Mouse (Mus musculus) adrenal gland, postnatal 10 days (tissue): ENCODE data around the gene Mfsd2a. TPM values are rescaled to one million over a fixed set of nuclear protein-coding genes. Genes with fewer than 3 reads are reported as not detected.
"Not testable (repeated sequence)": the region's sequence is repeated elsewhere in the genome, so short reads cannot be mapped to it uniquely, and the experiment has no call there.

ENCODE experiments used
- DNase-seq: peaks from one replicate; pipeline ENCODE4 v3.0.0; 2021; ENCODE audit warnings: mixed read lengths
- long read RNA-seq, 2 experiments: library from polyadenylated mRNA; stranded (forward); transcript quantifications; one replicate each; pipeline ENCODE4 v2.0.0; 2021
- total RNA-seq, 2 experiments: library from RNA; stranded (reverse); gene quantifications; 2 replicates each; pipeline ENCODE4 v1.2.3; 2021

Gene Mfsd2a
- total RNA-seq, result 10 to 100 TPM in 1 of 2 experiments, under 1 TPM in 1; 0.58 to 19.2 TPM
- long read RNA-seq, experiment 1, transcript Mfsd2a-201 (14 exons, 2,151 nt), result major isoform, 10 of 19 reads
- long read RNA-seq, experiment 1, partial matches to known transcripts, result 4 of 19 reads
- long read RNA-seq, experiment 1, other reads (novel, unspliced or antisense), result 5 of 19 reads
- long read RNA-seq, experiment 2, result 0 reads

DNA sequence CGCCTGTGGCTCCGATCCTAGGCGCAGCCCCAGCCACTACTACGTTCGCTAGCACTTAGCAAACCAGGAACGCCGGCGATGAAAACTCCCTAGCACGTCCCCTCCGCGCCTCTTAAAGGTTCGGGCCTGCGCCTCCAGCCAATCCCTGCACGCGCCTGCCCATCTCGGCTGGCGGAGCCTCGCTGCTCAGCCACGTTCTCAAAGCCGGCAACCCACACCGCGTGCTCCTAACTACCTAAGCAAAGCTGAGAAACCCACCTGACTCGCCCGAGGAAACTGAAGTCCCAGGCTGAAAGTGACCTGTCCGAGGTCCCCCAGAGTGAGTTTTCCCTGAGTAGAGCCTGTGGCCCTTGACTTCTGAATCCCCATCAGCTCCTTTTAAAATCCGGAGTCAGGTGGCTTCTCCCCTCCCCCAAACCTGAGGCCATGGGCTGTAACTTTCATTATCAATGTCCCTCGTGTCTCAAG lies at the start of gene Mfsd2a:
TSS of gene Mfsd2a (minus strand) at position 89 of the 468 bp plus-strand sequence.
- DNase-seq, result peak; percentile 66

DNA sequence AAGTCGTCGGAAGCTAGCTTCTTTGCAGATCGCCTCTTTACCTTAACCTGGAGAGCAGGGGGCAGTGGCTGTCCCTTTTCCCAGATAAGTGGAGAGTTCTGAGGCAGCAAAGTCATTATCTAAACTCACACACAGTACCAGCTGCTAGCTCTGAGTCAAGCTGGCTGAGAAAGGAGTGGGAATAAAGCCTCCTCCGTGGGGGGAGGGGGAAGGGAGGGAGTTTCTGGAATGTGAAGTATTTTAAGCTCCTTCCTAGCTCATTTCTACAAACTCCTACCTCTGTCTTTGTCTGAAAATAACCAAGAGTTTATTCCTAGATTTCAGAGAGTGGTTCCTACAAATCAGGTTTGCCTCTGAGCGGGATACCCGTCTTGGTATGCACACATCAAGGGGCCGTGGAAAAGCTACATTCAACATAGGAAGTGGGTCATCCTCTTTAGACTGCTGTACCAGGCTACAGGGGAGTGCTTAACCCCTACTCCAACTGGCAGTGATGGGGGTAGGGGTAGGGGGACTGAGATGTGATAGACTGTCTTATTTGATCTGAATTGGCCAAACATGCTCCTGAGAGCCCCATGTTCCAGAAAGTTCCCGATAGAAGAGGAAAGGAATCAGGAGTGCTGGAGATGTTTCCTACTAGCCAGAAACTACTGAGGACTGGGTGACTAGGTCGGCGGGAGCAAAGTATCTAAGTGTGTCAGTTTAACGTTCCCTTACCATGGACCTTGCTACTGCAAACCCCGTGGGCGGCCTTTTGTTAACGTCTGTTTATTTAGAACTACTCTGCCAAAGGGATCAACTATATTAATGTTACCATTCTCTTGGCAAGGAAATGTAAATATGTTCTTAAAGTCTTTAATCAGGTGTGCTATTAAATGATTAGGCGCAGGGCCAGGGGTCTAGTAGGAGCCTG lies 44.3 kb upstream of the Mfsd2a start:
- DNase-seq, result no peak

DNA sequence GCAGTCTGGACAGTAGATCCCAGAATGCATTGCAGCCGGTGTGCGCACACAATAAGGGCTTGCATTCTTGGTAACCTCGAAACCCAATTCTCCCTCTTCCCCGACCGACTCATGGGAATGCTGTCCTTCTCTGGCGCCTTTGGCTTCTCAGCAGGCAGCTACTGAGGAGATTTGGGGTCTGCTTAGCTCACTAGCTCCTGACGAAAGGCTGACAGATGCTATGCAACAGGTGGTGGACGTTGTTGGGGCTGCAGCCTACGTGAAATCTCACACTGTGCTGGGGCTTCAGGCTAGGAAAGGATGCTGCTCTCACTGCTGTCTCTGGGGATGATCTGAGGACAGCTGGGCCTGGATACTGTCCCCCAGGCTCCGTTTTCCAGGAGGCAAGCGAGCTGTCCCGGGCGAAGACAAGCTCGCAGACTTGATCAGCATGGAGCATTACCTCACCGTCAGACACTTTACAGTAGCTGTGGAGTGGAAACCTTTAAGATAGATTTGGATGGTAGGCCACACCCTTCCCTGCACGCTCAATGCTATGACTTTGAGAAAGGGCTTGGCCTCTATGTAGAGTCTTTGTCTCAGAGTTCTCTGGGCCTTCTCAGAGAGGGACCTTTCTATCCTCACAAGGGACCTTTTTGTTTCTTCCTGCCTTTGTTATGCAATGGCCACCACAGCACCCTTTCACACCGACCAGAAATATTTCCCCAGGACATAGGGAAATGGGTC lies 39.8 kb upstream of the Mfsd2a start:
- DNase-seq, result no peak

DNA sequence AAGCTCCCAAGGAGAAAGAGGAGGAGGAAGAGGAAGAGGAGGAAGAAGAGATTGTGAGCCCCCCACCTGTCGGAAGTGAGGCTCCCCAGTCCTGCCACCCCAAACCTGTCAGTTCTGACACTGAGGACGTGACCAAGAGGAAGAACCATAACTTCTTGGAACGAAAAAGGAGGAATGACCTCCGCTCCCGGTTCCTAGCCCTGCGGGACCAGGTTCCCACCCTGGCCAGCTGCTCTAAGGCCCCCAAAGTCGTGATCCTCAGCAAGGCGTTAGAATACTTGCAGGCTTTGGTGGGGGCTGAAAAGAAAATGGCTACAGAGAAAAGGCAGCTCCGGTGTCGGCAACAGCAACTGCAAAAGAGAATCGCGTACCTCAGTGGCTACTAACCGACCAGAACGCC lies 39.1 kb upstream of the Mfsd2a start:
- no peak for DNase-seq

DNA sequence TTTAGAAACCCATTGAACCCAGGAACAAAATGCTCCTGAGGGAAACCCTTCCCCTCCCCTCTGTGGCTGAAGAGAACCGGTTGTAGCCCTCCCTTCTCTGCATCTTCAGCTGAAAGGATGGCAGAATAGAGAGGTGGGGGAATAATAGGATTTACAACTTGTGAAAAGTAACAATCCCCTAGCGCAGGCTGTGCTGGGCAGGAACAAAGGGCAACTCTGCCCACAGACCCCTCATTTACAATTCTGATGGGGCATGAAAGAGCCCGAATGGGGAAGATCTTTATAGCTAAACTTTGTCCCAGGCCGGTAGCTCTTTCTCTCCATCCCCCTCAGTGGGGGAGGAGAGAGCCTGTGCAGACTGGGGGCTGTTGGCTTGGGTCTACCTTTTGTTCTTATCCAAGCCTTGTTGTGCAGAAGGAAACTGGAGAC lies 38.3 kb upstream of the Mfsd2a start:
- DNase-seq, result no peak

DNA sequence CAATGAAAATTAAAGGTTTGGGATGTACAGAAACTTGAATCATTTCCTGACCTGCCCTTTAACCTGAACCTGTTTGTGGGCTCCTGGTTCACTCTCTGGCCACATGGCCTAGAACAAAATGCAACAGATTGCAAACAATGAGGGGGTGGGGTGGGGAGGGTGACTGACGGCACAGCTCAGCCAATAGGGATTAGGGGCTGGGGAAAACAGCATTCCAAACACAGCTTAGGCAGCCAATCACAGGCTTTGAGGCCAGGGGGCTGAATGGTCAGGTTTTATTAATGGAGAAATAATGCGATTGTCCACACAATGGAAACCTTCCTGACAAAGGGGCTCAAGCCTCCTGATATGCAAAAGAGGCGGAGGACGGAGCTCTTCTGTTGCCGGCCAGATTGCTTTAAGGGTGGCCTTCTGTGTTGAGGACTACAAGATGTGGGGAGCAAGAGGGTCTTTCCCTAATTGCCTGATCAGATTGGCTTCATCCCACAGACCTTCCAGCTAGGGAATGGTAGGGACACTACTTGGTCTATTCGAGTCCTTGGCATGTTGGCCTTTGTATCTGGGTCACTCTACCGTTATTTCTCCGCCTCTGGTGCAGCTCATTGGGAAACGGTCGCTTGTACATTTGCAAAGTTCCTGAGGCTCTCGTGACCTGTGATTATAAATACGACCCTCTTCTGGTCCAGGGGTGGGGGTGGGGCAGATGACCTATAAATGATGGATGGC lies 37.7 kb upstream of the Mfsd2a start:
- DNase-seq, result no peak

DNA sequence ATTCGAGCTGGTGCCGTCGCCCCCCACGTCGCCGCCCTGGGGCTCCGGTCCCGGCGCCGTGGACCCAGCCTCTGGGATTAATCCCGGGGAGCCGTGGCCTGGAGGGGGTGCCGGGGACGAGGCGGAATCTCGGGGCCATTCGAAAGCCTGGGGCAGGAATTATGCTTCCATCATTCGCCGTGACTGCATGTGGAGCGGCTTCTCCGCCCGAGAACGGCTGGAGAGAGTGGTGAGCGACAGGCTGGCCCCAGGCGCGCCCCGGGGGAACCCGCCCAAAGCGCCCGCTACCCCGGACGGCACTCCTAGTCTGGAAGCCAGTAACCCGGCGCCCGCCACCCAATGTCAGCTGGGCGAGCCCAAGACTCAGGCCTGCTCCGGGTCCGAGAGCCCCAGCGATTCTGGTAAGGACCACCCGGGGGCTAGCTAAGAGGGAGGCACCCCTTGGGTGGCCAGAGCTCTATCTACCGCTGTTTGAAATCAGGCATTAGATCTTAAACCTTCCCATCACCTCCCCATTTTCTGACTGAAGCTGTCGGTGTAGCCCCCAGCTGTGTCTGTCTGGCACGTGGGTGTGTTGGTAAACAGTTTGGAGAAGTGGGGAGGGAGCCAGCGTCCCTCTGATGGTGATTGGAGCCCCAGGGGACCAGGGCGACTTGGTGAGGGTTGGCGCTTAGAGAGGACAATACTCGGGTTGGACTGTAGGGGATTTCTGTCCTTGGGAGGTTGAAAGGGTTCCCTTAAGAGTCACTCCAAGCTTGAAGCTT lies 35.8 kb upstream of the Mfsd2a start:
- peak; percentile 47 for DNase-seq

DNA sequence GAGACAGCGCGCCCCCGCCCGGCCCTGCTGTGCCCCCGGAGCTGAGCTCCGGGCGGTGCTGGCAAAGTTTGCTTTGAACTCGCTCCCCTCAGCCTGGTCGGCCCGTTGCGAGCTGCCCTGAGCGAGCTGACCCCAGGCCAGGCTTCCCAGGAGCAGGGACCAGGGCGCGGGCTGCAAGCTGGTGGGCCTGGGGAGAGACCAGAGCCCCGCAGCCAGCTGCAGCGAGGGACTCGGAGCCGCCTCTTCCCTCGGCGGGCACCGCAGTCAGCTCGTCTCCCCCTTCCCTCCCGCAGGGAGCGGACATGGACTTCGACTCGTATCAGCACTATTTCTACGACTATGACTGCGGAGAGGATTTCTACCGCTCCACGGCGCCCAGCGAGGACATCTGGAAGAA lies 35.2 kb upstream of the Mfsd2a start:
- peak; percentile 63 for DNase-seq

DNA sequence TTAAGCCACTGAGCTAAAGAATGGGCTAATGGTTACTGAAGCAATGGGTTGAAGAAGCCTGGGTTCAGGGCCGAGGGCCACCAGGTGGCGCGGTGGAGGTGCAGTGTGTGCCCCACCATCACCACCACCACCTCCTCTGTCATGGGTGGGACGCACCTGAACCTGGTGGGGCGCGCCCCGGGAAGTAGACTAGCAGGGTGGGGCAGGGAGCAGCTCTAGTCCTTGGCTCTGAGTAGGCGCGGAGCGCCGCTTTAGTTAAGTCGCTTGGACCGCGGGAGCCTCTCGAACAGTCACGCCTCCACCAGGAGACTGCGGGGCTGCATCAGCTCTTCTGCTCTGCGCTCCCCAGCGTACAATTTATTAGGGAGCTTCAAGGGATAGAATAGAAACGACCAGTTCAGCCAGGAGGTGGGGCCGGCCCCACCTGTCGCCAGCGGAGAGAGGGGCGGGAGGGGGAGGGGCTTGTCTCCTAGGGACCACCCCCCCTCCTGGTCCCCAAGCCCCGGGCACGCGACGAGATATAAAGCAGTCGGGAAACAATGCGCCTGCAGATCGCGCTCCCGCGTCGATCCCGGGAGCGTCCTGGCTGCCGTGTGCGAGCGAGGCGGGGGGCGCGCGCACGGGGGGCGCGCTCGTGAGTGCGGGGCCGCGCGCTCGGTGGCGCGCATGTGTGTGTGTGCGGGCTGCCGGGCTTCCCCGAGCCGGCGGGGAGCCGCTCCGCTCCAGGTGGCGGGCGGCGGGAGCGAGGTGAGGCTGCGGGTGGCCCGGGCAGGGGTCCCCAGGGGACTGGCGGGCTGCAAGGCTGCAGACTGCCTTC lies 34.6 kb upstream of the Mfsd2a start, which contains the start of gene Mycl:
TSS of gene Mycl (plus strand) at position 249 of the 817 bp plus-strand sequence.
- DNase-seq, result peak; percentile 88

DNA sequence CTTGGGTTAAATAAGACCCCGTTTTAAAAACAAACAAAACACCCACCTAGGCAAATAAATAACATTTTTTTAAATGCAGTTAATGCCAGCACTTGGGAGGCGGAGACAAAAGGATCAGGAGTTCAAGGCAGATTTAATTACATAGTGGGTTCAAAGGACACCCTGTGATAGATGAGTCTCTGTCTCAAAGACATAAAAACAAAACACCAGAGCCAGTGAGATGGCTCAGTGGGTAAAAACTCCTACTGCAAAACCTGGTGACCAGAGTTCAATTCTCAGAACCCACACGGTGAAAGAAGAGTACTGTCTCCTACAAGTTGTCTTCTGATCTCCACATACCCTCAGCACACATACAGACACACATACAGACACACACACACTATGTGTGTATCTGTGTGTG lies 31.3 kb upstream of the Mfsd2a start:
- no peak for DNase-seq

DNA sequence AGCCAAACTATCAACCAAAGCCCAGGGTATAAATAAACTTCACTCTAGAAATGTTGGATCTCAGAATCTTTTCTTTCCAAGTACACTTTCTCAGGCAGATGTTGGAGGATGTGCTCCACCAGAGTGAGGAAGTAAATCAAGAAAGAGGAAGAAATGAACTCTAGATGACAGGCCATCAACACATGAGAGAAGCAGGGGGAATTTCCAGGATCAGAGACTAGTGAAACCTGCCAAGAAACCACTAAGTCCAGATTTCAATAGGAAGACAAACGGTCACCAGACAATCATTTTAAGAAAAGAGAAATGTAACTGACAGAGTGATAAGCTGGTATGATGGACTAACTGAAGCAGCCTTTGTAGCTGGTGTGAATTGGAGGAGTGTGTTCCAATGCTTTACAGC lies 30.2 kb upstream of the Mfsd2a start:
- DNase-seq, result no peak

DNA sequence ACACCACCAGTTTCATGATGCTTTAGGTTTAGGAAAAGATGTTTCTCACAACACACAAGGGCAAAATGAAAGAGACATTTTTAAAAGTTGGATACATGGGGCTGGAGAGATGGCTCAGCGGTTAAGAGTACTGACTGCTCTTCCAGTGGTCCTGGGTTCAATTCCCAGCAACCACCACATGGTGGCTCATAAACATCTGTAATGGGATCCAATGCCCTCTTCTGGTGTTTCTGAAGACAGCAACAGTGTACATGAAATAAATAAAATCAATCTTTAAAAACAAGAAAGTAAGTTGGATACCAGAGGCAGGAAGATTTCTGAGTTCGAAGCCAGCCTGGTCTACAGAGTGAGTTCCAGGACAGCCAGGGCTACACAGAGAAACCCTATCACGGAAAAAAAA lies 27.0 kb upstream of the Mfsd2a start:
- DNase-seq, result not testable (repeated sequence)

DNA sequence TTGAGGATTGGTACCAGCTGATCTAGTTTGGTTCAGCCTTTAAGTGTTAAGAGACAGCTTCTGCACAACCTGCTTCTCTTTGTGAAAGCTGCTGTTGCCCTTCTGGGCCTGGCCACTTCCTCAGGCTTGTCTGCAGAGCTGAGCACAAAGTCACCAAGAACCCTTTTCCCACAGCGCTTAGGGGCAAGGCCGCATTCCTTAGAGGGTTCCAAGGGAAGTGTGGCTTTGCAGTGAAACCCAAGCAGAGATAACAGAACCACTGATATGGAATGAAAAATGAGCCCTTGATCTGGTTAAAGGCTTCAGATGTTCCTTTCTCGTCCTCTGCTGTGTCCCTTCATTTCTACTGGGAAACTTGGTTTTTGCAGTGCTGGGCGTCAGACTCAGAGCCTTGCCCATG lies 26.4 kb upstream of the Mfsd2a start:
- DNase-seq, result peak; percentile 25

DNA sequence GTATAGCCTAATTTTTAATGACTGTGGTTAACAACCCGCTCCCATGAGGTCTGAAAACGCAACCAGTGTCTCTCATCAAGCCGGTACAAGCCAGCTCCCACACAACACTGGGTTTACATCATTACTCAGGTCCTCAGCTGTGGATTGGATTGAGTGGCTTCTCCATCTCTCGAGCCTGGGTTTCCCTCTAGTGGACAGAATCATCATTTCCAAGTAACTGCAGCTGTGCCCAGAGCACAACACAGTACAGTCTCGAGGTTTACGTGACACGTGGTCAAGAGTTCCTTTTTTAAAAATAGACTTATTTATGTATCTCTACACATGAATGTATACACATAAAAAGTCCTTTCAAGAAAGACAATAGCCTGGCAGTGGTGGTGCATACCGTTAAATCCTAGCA lies 24.1 kb upstream of the Mfsd2a start:
- peak; percentile 66 for DNase-seq

DNA sequence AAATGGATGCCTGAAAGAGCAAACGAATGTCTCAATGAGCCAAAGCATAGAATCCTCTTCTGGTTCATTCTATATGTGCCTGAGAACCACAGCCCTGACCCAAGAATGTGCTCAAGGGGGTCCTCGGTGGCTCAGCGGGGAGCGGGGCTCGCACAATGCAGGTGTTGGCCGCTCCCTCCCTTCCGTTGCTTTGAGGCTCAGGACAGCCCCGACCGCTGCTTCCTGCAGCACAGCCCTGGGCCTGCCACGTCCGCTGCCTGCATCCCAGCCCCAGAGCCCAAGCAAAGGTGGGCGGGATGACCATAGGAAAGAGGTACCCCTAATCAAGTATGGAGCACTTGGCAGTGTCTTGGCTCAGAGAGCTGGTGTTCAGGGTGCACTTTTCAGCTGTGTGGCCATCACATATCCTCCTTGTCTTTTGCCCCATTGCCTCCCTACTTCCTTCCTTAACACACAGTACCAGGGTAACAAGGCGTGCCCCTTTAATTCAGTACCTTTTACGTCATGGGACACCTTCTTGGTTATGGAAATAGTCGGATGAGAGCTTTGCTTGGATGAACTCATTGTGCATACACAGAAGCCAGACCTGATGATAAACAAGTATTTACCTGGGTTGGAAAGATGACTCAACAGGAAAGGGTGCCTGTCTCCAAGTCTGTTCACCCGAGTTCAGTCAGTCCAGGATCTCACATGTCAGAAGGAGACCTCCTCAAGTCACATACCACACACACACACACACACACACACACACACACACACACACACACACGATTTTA lies 22.7 kb upstream of the Mfsd2a start:
- no peak for DNase-seq

DNA sequence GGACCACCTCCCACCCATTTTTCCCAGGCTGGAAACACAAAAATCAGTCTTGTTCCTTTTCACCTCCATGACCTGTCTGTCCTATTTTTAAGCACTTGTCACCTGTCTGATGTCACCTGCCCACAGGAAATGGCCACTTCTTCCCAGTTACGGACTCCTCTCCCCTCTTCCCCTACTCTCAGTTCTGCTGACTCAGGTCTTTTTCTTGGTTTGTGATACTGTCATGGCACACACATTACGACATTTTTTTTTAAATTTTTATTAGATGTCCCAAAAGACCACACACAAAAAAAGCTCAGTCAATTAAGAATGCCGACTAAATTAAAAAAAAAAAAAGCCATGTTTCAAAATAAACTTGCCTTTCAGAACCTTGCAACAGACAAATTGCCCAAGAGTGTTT lies 21.5 kb upstream of the Mfsd2a start:
- no peak for DNase-seq

DNA sequence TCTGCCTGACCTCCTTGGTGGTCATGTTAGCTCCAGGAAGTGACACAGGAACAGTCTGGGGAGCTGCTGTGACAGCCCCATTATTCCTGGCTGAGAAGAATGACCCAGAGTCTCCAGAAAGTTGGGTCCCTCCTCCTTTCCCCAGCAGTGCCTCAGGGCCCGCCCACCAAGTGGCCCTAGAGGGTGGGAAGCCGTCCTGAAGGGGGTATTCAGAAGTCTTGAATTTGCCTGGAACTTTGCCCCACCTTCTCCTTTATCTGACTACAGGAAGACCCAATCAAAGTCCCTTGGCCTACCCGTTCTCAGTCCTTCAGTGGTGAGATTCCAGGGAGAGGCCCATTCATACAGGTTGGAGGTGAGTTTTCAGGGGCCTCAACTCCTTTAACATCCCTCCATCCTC lies 20.9 kb upstream of the Mfsd2a start:
- no peak for DNase-seq

DNA sequence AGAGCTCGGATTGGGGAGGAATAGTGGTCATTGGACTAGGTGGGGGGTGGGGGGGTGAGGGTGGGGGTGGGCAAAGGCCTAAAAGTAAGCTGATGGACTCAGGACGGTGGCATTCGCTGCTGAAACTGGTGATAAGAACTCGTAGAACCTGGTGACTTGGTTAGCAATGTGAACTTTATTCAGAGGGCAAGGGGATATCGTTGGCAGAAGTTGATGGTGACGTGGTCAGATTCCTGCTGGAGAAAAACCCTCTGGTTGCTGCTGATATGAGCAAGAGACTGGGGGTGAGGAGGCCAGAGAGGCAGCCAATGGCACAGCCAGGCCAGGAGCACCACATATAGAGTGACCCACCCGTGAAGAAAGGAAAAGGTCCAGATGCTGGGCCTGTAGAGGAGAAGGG lies 20.2 kb upstream of the Mfsd2a start:
- no peak for DNase-seq

DNA sequence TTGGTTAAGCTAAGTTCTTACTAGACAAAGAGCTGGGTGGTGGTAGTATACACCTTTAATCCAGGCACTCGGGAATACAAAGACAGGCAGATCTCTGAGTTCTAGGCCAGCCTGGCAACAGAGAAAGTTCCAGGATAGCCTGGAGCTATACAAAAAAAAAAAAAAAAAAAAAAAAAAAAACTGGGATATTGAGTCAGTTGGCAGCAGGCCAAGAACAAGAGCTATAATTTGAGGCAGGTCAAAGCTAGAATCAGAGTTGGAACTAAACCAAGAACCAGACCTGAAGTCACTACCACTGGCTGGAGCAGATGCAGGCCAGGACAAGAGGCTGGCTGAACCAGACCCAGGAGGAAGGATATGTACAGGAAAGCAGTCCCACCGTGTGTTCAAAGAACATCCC lies 19.7 kb upstream of the Mfsd2a start:
- no peak for DNase-seq

DNA sequence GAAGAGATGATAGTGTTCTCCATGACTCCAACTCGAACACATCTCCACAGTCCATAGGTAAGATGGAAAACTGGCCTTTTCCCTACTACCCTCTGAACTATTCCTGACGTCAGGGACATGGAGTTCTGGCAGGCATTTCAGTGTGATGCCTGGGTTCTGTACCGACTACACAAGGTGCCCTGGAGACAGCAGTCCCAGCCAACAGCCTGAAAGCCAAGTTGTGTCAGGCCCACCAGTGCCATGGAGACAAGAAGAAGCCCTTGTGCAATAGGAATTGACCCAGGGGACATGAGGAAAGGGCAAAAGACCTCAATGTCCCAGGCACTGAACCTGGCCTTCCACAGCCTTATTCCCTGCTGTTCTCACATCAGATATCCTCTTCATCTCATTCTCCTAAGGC lies 18.8 kb upstream of the Mfsd2a start:
- DNase-seq, result peak; percentile 61
